Mouse (Mus musculus) neural tube, embryonic 12.5 days (tissue): ENCODE data around the gene Cnot6. TPM values are rescaled to one million over a fixed set of nuclear protein-coding genes. Genes with fewer than 3 reads are reported as not detected.

Experiments
- ATAC-seq: fragments of 200-750 bp; cut with Nextera tagmentation; 2 replicates; pipeline ENCODE4 v1.8.0; 2017; ENCODE audit warnings: low read depth, mild to moderate bottlenecking, moderate TSS enrichment, moderate library complexity; ENCODE audit not compliant: low FRiP score
- H3K27ac ChIP-seq: fragments of 300-500 bp; sonication (generic); 2 replicates; pipeline ENCODE4 v1.5.1; 2016
- H3K27me3 ChIP-seq: fragments of 300-500 bp; sonication (generic); replicated peaks from 2 replicates; pipeline ENCODE4 v1.6.1; 2016; ENCODE audit warnings: mild to moderate bottlenecking
- H3K36me3 ChIP-seq: fragments of 300-500 bp; sonication (generic); 2 replicates; pipeline ENCODE4 v1.6.1; 2016; ENCODE audit warnings: mild to moderate bottlenecking
- H3K4me1 ChIP-seq: fragments of 300-500 bp; sonication (generic); 2 replicates; pipeline ENCODE4 v1.6.1; 2016
- H3K4me2 ChIP-seq: fragments of 300-500 bp; sonication (generic); replicated peaks from 2 replicates; pipeline ENCODE4 v1.6.1; 2016; ENCODE audit warnings: mild to moderate bottlenecking
- H3K4me3 ChIP-seq: fragments of 300-500 bp; sonication (generic); 2 replicates; pipeline ENCODE4 v1.5.1; 2016
- H3K9ac ChIP-seq: fragments of 300-500 bp; sonication (generic); 2 replicates; pipeline ENCODE4 v1.6.1; 2016; ENCODE audit warnings: mild to moderate bottlenecking
- H3K9me3 ChIP-seq: fragments of 300-500 bp; sonication (generic); 2 replicates; pipeline ENCODE4 v1.6.1; 2016; ENCODE audit warnings: mild to moderate bottlenecking
- WGBS: fragments of 180-500 bp; shearing (Covaris S2); methylation state at CpG from one replicate; pipeline ENCODE4 v1.1.7; 2016; 5-methylcytosine and 5-hydroxymethylcytosine counted together
- polyA plus RNA-seq: library from polyadenylated mRNA; unstranded; fragments of >200 nt; fragmentation: Nextera tagmentation; extraction: Ambion mirVana; gene quantifications from 2 replicates; pipeline ENCODE4 v1.2.1, GENCODE M21; 2016

Gene Cnot6
- polyA plus RNA-seq, 1 experiment from 2014 or later: 82.9 TPM

- Histone ChIP-seq H3K27ac (no peak overlapping the region), H3K4me2 (no peak overlapping the region), H3K4me3 (no peak overlapping the region), H3K9ac (no peak overlapping the region), H3K9me3 (no peaks in the 10 kb centered on the region), H3K4me1 (no peaks in the 10 kb centered on the region), H3K36me3 (no peaks in the 10 kb centered on the region), H3K27me3 (no peaks in the 10 kb centered on the region)
- 89% methylated on average over 11 of the region's 11 CpGs for WGBS
- ATAC-seq: no peak
These were observed 22.2 kb upstream of the Cnot6 start for GRCm38 (mm10) chr11:49734771-49735170.

GRCm38 (mm10) chr11:49730275-49730948 is 17.9 kb upstream of the Cnot6 start:
- H3K4me2 ChIP-seq: no peak overlapping the region
- H3K9me3 ChIP-seq: no peaks in the 10 kb centered on the region
- no peak overlapping the region for H3K4me3 ChIP-seq
- ATAC-seq: no peak
- H3K9ac ChIP-seq: no peak overlapping the region
- no peak overlapping the region for H3K27ac ChIP-seq
- H3K36me3 ChIP-seq: no peaks in the 10 kb centered on the region
- 89% methylated on average over 5 of the region's 5 CpGs for WGBS
- H3K4me1 ChIP-seq: no peaks in the 10 kb centered on the region
- H3K27me3 ChIP-seq: no peaks in the 10 kb centered on the region

DNA sequence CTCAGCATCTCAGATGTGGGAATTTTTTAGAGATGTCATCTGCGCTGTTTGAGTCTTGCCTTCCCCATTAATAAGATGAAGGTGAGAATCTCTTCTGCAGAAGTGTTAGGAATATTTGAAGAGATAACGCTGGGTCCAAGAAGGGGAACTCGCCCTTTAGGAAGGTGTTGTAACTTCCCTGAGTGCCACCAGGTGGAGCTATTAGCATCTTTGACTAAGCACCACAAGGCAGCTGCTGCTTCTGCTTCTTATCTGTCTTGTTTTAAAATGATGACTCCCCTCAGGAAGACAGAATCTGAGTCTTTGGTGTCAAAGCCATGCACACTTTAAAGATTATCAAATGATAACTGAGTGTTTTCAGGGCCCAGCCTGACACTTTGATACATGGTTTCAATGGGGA is 15.4 kb upstream of the Cnot6 start:
- H3K27me3 ChIP-seq: no peaks in the 10 kb centered on the region
- ATAC-seq: no peak
- no peak overlapping the region for H3K9ac ChIP-seq
- no peak overlapping the region for H3K27ac ChIP-seq
- H3K4me2 ChIP-seq: no peak overlapping the region
- H3K4me1 ChIP-seq: no peaks in the 10 kb centered on the region
- no peak overlapping the region for H3K4me3 ChIP-seq
- H3K36me3 ChIP-seq: no peaks in the 10 kb centered on the region
- WGBS: 14% methylated on average over 3 of the region's 3 CpGs
- H3K9me3 ChIP-seq: no peaks in the 10 kb centered on the region

DNA sequence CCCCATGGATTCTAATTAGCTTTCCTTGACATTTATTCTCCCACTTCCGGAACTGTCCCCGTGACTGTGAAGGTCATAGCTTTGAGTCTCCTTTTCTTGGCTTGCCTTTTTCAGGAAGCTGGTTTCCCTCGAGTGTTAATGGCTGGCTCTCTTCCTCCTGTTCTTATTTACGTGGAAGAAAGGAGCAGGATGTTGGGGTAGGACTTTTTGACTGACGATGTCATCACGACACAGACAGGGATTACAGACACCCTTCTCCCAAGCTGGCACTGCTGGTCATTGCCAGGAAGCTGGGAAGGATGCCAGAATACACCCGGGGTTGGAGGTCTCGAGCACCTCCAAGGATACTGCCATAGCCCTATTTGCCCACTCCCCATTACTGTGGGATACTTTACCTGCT is 14.3 kb upstream of the Cnot6 start:
- no peak overlapping the region for H3K4me2 ChIP-seq
- no peak overlapping the region for H3K4me3 ChIP-seq
- H3K9ac ChIP-seq: no peak overlapping the region
- H3K4me1 ChIP-seq: no peaks in the 10 kb centered on the region
- 73% methylated on average over 8 of the region's 8 CpGs for WGBS
- ATAC-seq: no peak
- no peaks in the 10 kb centered on the region for H3K9me3 ChIP-seq
- no peaks in the 10 kb centered on the region for H3K27me3 ChIP-seq
- no peak overlapping the region for H3K27ac ChIP-seq
- H3K36me3 ChIP-seq: no peaks in the 10 kb centered on the region

DNA sequence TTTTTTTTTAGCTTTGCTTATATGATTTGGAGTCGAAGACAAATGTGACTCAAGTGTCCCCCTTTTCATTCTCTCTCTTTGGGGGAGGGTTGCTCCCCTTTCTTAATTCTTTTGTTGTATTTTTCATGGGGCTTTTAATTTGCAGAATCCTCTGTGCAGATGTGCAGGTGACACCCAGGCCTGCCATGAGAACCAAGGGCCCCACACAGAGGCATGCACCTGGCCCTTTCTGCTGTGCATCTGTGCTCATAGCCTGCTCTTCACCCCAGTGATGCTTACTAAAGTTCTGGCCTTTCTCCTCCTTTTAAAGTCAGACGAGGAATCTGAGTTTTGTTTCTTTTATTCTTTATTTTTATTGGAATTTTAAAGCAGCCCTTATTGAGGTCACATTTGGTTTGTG is 12.2 kb upstream of the Cnot6 start:
- no peak overlapping the region for H3K4me2 ChIP-seq
- H3K36me3 ChIP-seq: no peaks in the 10 kb centered on the region
- no peak overlapping the region for H3K9ac ChIP-seq
- no peaks in the 10 kb centered on the region for H3K9me3 ChIP-seq
- H3K27me3 ChIP-seq: no peaks in the 10 kb centered on the region
- WGBS: 87% methylated on average over 2 of the region's 2 CpGs
- no peak overlapping the region for H3K27ac ChIP-seq
- no peaks in the 10 kb centered on the region for H3K4me1 ChIP-seq
- ATAC-seq: no peak
- H3K4me3 ChIP-seq: no peak overlapping the region

- Histone ChIP-seq H3K27me3 (no peaks in the 10 kb centered on the region), H3K9me3 (no peaks in the 10 kb centered on the region), H3K9ac (no peak overlapping the region), H3K4me1 (no peaks in the 10 kb centered on the region), H3K4me2 (no peak overlapping the region), H3K4me3 (no peak overlapping the region), H3K27ac (no peak overlapping the region), H3K36me3 (no peaks in the 10 kb centered on the region)
- no peak for ATAC-seq
- 67% methylated on average over 2 of the region's 2 CpGs for WGBS
These were observed 10.8 kb upstream of the Cnot6 start for GRCm38 (mm10) chr11:49723281-49723680.

- H3K9ac ChIP-seq: no peak overlapping the region
- H3K27ac ChIP-seq: no peak overlapping the region
- WGBS: 78% methylated on average over 6 of the region's 6 CpGs
- H3K4me1 ChIP-seq: no peaks in the 10 kb centered on the region
- no peak overlapping the region for H3K4me2 ChIP-seq
- no peaks in the 10 kb centered on the region for H3K27me3 ChIP-seq
- H3K36me3 ChIP-seq: no peaks in the 10 kb centered on the region
- H3K9me3 ChIP-seq: no peaks in the 10 kb centered on the region
- H3K4me3 ChIP-seq: no peak overlapping the region
- no peak for ATAC-seq
These were observed 10.2 kb upstream of the Cnot6 start for GRCm38 (mm10) chr11:49722692-49723091.

DNA sequence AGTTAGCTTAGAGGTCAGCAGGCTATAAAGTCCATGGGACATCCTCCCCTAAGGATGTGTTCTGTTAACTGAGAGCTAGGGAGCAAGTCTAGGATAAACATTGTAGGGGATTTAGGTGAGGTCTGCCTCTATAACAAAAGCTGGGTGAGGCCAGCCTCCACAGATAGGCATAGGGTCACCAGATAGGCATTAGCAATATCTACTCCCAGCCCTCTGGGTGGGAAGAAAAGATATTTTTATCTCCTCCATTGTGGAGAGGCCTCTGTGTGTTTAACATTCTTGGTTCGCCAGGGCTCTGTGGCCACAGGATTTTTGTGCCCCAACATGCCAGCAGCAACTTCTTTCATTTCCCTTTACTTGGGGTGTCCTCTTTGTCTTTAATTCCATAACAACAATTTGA is 8.8 kb upstream of the Cnot6 start:
- ATAC-seq: no peak
- Histone ChIP-seq H3K4me1 (no peaks in the 10 kb centered on the region), H3K9me3 (no peaks in the 10 kb centered on the region), H3K27ac (no peak overlapping the region), H3K4me3 (no peak overlapping the region), H3K36me3 (no peaks in the 10 kb centered on the region), H3K4me2 (no peak overlapping the region), H3K9ac (no peak overlapping the region), H3K27me3 (no peaks in the 10 kb centered on the region)
- WGBS: 80% methylated on average over 1 of the region's 1 CpGs

- WGBS: 91% methylated on average over 8 of the region's 8 CpGs
- H3K36me3 ChIP-seq: no peaks in the 10 kb centered on the region
These were observed 7.1 kb upstream of the Cnot6 start for GRCm38 (mm10) chr11:49719466-49720151.

DNA sequence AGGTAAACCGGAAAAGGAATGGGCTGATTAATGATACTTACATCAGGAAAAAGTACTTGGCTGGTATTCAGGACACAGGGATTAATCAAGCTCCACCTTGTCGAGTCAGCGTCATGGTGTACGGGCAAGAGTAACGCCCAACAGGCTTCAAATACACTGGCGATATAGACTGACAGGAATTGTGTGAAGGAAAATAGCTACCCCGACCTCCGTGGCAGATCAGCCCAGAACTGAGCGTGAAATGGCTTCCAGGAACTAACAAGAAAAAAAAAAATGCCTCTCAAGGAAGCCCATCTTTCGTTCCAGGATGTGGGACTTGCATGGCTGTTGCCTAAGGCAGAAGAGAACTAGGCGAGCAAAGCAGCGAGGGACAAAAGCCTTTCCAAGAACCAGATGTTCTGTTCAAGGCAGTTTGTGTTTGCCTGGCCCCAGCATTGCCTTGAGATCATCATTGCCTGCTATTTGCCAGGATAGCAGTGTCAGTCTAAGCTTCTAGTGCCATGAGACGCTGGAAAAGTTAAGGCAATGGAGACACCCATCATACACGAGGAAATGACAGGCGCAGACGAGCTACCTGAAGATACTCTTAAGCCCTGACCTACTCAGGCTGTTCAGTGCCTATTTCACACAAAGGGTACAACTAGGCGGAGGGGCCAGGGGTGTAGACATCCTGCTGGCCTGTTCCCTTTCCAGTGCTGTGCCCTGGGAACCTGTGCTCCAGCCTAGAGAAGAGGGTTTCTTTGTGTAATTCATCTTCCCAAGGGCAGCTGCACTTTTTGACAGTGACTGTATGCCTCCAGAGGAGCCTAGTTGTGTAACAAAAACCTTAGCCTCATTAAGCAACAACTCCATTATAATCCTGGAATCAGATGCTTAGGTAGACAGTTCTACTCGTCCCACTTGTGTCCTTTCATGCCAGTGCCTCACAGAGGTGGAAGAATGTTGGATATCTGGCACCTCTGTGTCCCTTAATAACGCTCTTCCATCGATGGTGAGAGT is 1.1 kb upstream of the Cnot6 start:
- Histone ChIP-seq H3K4me2 (peak overlapping the region; percentile 75), H3K9me3 (no peaks in the 10 kb centered on the region), H3K9ac (peak overlapping the region; percentile 44), H3K27ac (no peak overlapping the region), H3K4me3 (peak overlapping the region; percentile 95), H3K27me3 (no peaks in the 10 kb centered on the region), H3K36me3 (peaks cover under 1% of the 10 kb centered on the region), H3K4me1 (peaks cover 20% of the 10 kb centered on the region)
- ATAC-seq: peak; percentile 25
- 39% methylated on average over 20 of the region's 20 CpGs for WGBS

More at GRCm38 (mm10) chr11:49719466-49720151, 7.1 kb upstream of the Cnot6 start:
- no peaks in the 10 kb centered on the region for H3K27me3 ChIP-seq
- no peak overlapping the region for H3K4me2 ChIP-seq
- no peaks in the 10 kb centered on the region for H3K4me1 ChIP-seq
- no peaks in the 10 kb centered on the region for H3K9me3 ChIP-seq
- ATAC-seq: no peak
- no peak overlapping the region for H3K27ac ChIP-seq
- no peak overlapping the region for H3K9ac ChIP-seq
- H3K4me3 ChIP-seq: no peak overlapping the region

DNA sequence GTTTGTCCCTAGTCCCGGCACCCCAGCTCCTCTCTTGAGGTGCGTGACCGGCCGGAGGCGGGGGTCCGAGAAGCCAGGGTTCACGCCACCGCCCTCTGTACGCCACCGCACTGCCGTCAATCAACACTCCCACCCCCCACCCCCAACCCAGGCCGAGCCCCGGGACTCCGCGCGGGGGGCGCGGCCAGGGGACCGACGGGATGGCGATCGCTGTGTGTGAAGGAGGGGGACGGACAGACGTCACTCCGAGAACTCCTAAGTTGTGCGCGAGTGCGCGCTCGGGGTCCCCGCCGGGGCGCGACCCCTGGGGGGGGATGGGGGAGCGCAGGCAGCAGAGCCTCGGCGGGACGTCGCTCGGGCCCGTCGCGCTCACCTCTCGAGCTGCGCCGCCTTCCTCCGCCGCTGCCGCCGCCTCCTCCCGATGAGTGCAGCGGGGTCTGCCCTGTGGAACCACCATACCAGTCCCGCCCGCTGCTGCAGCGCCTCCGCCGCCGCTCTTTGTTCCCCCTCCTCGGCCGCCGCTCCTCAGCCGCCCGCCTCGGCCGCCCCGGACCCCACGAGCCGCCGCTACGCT is 455 bp downstream of the Cnot6 start:
- Histone ChIP-seq H3K4me3 (peak overlapping the region; percentile 95), H3K9ac (peak overlapping the region; percentile 99), H3K27ac (peak overlapping the region; percentile 91), H3K9me3 (no peaks in the 10 kb centered on the region), H3K4me1 (peaks cover 20% of the 10 kb centered on the region), H3K27me3 (no peaks in the 10 kb centered on the region), H3K36me3 (peaks cover 8% of the 10 kb centered on the region), H3K4me2 (peak overlapping the region; percentile 75)
- ATAC-seq: peak; percentile 60
- WGBS: 1% methylated on average over 43 of the region's 70 CpGs

- WGBS: 83% methylated on average over 2 of the region's 2 CpGs
- Histone ChIP-seq H3K4me3 (peak overlapping the region; percentile 95; the same call in 1 of the 2 replicates), H3K36me3 (peaks cover 19% of the 10 kb centered on the region), H3K4me2 (peak overlapping the region; percentile 75), H3K9ac (no peak overlapping the region), H3K27me3 (no peaks in the 10 kb centered on the region), H3K4me1 (peaks cover 20% of the 10 kb centered on the region), H3K27ac (no peak overlapping the region), H3K9me3 (no peaks in the 10 kb centered on the region)
- no peak for ATAC-seq
These were observed 1.9 kb downstream of the Cnot6 start for GRCm38 (mm10) chr11:49710664-49711063.
